Mouse (Mus musculus) heart, adult 2 months (tissue): ENCODE measurements around the gene Kpna7.

Experiments used
- CTCF ChIP-seq: fragments of 200-600 bp; IDR thresholded peaks from 2 replicates; pipeline ENCODE4 v1.8.1; 2022; ENCODE audit warnings: antibody characterized with exemption, mild to moderate bottlenecking, moderate library complexity
- POLR2A ChIP-seq: fragments of 200-500 bp; IDR thresholded peaks from 2 replicates; pipeline ENCODE4 v1.6.1; 2011; ENCODE audit warnings: mild to moderate bottlenecking, low read depth, low read length, control low read depth; ENCODE audit not compliant: insufficient read depth

DNA sequence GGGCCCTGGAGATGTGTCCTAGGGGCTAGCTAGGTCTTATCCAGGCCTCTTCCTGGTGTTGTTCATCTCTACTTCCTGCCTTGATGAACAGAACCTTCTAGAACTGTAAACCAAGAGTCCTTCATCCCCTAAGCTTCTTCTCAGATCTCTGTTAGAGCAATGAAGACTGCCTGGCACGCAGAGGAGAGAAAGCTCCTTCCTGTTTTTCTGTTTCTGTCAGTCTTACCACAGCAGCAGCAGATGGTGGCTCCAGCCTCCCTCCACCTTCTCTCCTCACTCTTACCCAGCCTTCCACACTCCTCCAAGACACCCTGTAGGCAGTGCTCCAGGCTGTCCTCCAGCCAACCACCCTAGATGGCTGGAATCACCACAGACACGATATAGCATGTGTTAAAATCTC is 146.5 kb downstream of the Kpna7 start:
- TF ChIP-seq POLR2A (no peak), CTCF (no peak)
